In genomic region chr1:60096572-60097276, GRCm38 (mm10) we compare ENCODE assay signal across 8 mouse cellular contexts. TPM values are rescaled to one million over a fixed set of nuclear protein-coding genes. Genes with fewer than 3 reads are reported as not detected.
DNase-seq lines count a peak whose midpoint lies in the region; ATAC-seq and TF ChIP-seq lines count a peak whose summit lies in the region.

No protein-coding gene starts in this region.

- no peak for ATAC-seq in lung, postnatal 0 days
- ATAC-seq in limb, embryonic 14.5 days (ENCODE audit: low FRiP score, low read depth), result no peak

- peak overlapping the region; percentile 29; the same call in 1 of the 2 replicates for H3K9ac ChIP-seq in lung, postnatal 0 days (replicated peaks; ENCODE audit: low read depth)
- H3K9ac ChIP-seq in limb, embryonic 14.5 days (ENCODE audit: low read depth, low read length, severe bottlenecking), result peak overlapping the region; percentile 54

- TF ChIP-seq EP300 in lung, postnatal 0 days (IDR thresholded peaks at IDR 0.05), result no peak

- peak overlapping the region; percentile 63 for H3K4me2 ChIP-seq in lung, postnatal 0 days (replicated peaks; ENCODE audit: low read depth, low read length)
- peak overlapping the region; percentile 71 for H3K4me2 ChIP-seq in limb, embryonic 14.5 days (replicated peaks; ENCODE audit: low read depth, low read length, severe bottlenecking)

- DNase-seq in lung, postnatal 0 days (ENCODE audit: low spot score), result peak; percentile 7
- DNase-seq in lung, postnatal 4 days, result no peak
- no peak for DNase-seq in forebrain, embryonic 10.5 days (ENCODE audit: extremely low spot score, low spot score)
- peak; percentile 14 for DNase-seq in limb, embryonic 14.5 days (ENCODE audit: low spot score)
- peak; percentile 10 for DNase-seq in retina, embryonic 14.5 days (ENCODE audit: low spot score)
- no peak for DNase-seq in frontal cortex, postnatal 25 days (ENCODE audit: low spot score in 2 of 2)
- no peak for DNase-seq in gastrocnemius, postnatal 10 days

- 0 out of 2 replicates have a peak, but pooled peaks cover 3% of the 10 kb centered on the region for H3K4me1 ChIP-seq in lung, postnatal 0 days (ENCODE audit: insufficient read depth, low read depth, low read length)
- peaks cover 6% of the 10 kb centered on the region for H3K4me1 ChIP-seq in bone marrow macrophage, adult 2 months (ENCODE audit: control insufficient read depth, insufficient read depth, low read length)
- peaks cover 17% of the 10 kb centered on the region for H3K4me1 ChIP-seq in forebrain, embryonic 10.5 days
- 0 out of 2 replicates have a peak, but pooled peaks cover 4% of the 10 kb centered on the region for H3K4me1 ChIP-seq in limb, embryonic 14.5 days (ENCODE audit: control insufficient read depth, insufficient read depth, low read length)

- no peak for TF ChIP-seq POLR2A in bone marrow macrophage, adult 2 months (IDR thresholded peaks at IDR 0.05; ENCODE audit: borderline replicate concordance, low read depth, low read length)
- no peak for TF ChIP-seq POLR2A in limb, embryonic 14.5 days (IDR thresholded peaks at IDR 0.05; ENCODE audit: borderline replicate concordance, extremely low read depth, insufficient read depth, insufficient read length)

- H3K27me3 ChIP-seq in lung, postnatal 0 days (replicated peaks; ENCODE audit: insufficient read depth, low read length), result no peaks in the 10 kb centered on the region
- no peaks in the 10 kb centered on the region for H3K27me3 ChIP-seq in forebrain, embryonic 10.5 days (ENCODE audit: poor library complexity, severe bottlenecking)
- H3K27me3 ChIP-seq in limb, embryonic 14.5 days (ENCODE audit: control insufficient read depth, insufficient read depth, low read length), result no peaks in the 10 kb centered on the region

- no peak overlapping the region for H3K27ac ChIP-seq in lung, postnatal 0 days (ENCODE audit: low read length)
- peak overlapping the region; percentile 91 for H3K27ac ChIP-seq in bone marrow macrophage, adult 2 months (ENCODE audit: insufficient read depth, low read depth, low read length)
- peak overlapping the region; percentile 97 for H3K27ac ChIP-seq in forebrain, embryonic 10.5 days
- H3K27ac ChIP-seq in limb, embryonic 14.5 days (replicated peaks; ENCODE audit: low read depth, low read length), result no peak overlapping the region

- no peaks in the 10 kb centered on the region for H3K36me3 ChIP-seq in lung, postnatal 0 days (ENCODE audit: insufficient read depth, low read length)
- H3K36me3 ChIP-seq in forebrain, embryonic 10.5 days (replicated peaks), result peaks cover 37% of the 10 kb centered on the region
- peaks cover 17% of the 10 kb centered on the region for H3K36me3 ChIP-seq in limb, embryonic 14.5 days (ENCODE audit: control insufficient read depth, insufficient read depth, low read length)

- H3K4me3 ChIP-seq in lung, postnatal 0 days (ENCODE audit: low read depth, low read length), result peak overlapping the region; percentile 88
- H3K4me3 ChIP-seq in bone marrow macrophage, adult 2 months (ENCODE audit: insufficient read depth, low read length), result peak overlapping the region; percentile 74
- peak overlapping the region; percentile 97 for H3K4me3 ChIP-seq in forebrain, embryonic 10.5 days
- H3K4me3 ChIP-seq in limb, embryonic 14.5 days (replicated peaks; ENCODE audit: low read length), result peak overlapping the region; percentile 66

- no peak for TF ChIP-seq CTCF in lung, postnatal 0 days (IDR thresholded peaks at IDR 0.05)
- TF ChIP-seq CTCF in bone marrow macrophage, adult 2 months (IDR thresholded peaks at IDR 0.05; ENCODE audit: low read depth, low read length), result no peak

- 8% methylated on average over 13 of the region's 13 CpGs for WGBS in lung, postnatal 0 days
- 12% methylated on average over 13 of the region's 13 CpGs for WGBS in forebrain, embryonic 10.5 days
- WGBS in limb, embryonic 14.5 days, result 6% methylated on average over 13 of the region's 13 CpGs

- no peaks in the 10 kb centered on the region for H3K9me3 ChIP-seq in lung, postnatal 0 days (ENCODE audit: low read length)
- no peaks in the 10 kb centered on the region for H3K9me3 ChIP-seq in forebrain, embryonic 10.5 days
- H3K9me3 ChIP-seq in limb, embryonic 14.5 days (ENCODE audit: control insufficient read depth, low read length), result no peaks in the 10 kb centered on the region

RNA-seq across cellular contexts. Expression of gene Carf, which starts 1.3 kb away (rescaled TPM):
- 3.0 and 3.5 TPM in 2 replicates for polyA plus RNA-seq in lung, postnatal 0 days (2015; fragmentation: Nextera tagmentation; extraction: Ambion mirVana)
- 8.8 and 11.2 TPM in 2 replicates for polyA plus RNA-seq in bone marrow macrophage, adult 2 months (2012; ENCODE audit: insufficient read depth, insufficient read length, missing spikeins)
- 5.3 and 5.8 TPM in 2 replicates for polyA plus RNA-seq in forebrain, embryonic 10.5 days (2016; fragmentation: Nextera tagmentation; extraction: Ambion mirVana)
- polyA plus RNA-seq in limb, embryonic 14.5 days (2012; rRNA removed), result 9.0 and 9.3 TPM in 2 replicates
- 8.6 and 9.4 TPM in 2 replicates for polyA plus RNA-seq in limb, embryonic 14.5 days (2014; fragmentation: Nextera tagmentation; extraction: Ambion mirVana)
- 10 to 100 TPM in 1 of 2 experiments, 1 to 10 TPM in 1; 7.7 to 11.6 TPM for total RNA-seq in gastrocnemius, postnatal 10 days (2021)

RNA-seq across cellular contexts. Expression of gene Wdr12, which starts 1.7 kb away (rescaled TPM):
- 10.5 and 15.3 TPM in 2 replicates for polyA plus RNA-seq in lung, postnatal 0 days (2015; fragmentation: Nextera tagmentation; extraction: Ambion mirVana)
- polyA plus RNA-seq in bone marrow macrophage, adult 2 months (2012; ENCODE audit: insufficient read depth, insufficient read length, missing spikeins), result 12.9 and 13.1 TPM in 2 replicates
- 71.9 and 74.4 TPM in 2 replicates for polyA plus RNA-seq in forebrain, embryonic 10.5 days (2016; fragmentation: Nextera tagmentation; extraction: Ambion mirVana)
- 19.3 and 23.4 TPM in 2 replicates for polyA plus RNA-seq in limb, embryonic 14.5 days (2012; rRNA removed)
- polyA plus RNA-seq in limb, embryonic 14.5 days (2014; fragmentation: Nextera tagmentation; extraction: Ambion mirVana), result 39.6 and 44.8 TPM in 2 replicates
- 10 to 100 TPM; 13.4 to 14.2 TPM for total RNA-seq in gastrocnemius, postnatal 10 days (2021)

RNA-seq across cellular contexts. Expression of gene Ica1l, which starts 53.7 kb away (rescaled TPM):
- 0.39 and 0.62 TPM in 2 replicates for polyA plus RNA-seq in lung, postnatal 0 days (2015; fragmentation: Nextera tagmentation; extraction: Ambion mirVana)
- polyA plus RNA-seq in bone marrow macrophage, adult 2 months (2012; ENCODE audit: insufficient read depth, insufficient read length, missing spikeins), result not detected in 2 replicates
- 0.97 and 1.3 TPM in 2 replicates for polyA plus RNA-seq in forebrain, embryonic 10.5 days (2016; fragmentation: Nextera tagmentation; extraction: Ambion mirVana)
- 1.3 and 1.7 TPM in 2 replicates for polyA plus RNA-seq in limb, embryonic 14.5 days (2012; rRNA removed)
- polyA plus RNA-seq in limb, embryonic 14.5 days (2014; fragmentation: Nextera tagmentation; extraction: Ambion mirVana), result 1.7 and 2.3 TPM in 2 replicates
- under 1 TPM; 0.35 to 0.72 TPM for total RNA-seq in gastrocnemius, postnatal 10 days (2021)

Comparison
In these comparisons a context has a peak if more than half of its experiments do, and no peak if none do; other contexts are left out.
1. DNase-seq: peak in lung, postnatal 0 days (single experiment), limb, embryonic 14.5 days (single experiment) and retina, embryonic 14.5 days (single experiment); none in lung, postnatal 4 days (0 of 2), forebrain, embryonic 10.5 days (single experiment), frontal cortex, postnatal 25 days (0 of 2) and gastrocnemius, postnatal 10 days (single experiment).
2. H3K27ac ChIP-seq: peak in bone marrow macrophage, adult 2 months (single experiment) and forebrain, embryonic 10.5 days (single experiment); none in lung, postnatal 0 days (single experiment) and limb, embryonic 14.5 days (single experiment).
3. Peak in every context shown above with its lines, with median percentiles within 50 percentile points of each other: H3K4me3 ChIP-seq.